Mouse (Mus musculus) hindbrain, embryonic 14.5 days (tissue): ENCODE results near the gene Ptprn2. TPM values are rescaled to one million over a fixed set of nuclear protein-coding genes. Genes with fewer than 3 reads are reported as not detected.

Source experiments
- ATAC-seq: fragments of 200-750 bp; cut with Nextera tagmentation; 2 replicates; pipeline ENCODE4 v1.8.0; 2017; ENCODE audit warnings: moderate number of reproducible peaks, mild to moderate bottlenecking, moderate TSS enrichment, moderate library complexity; ENCODE audit not compliant: low FRiP score
- DNase-seq: peaks from one replicate; pipeline ENCODE4 v3.0.0-alpha.2; 2015; ENCODE audit warnings: low spot score
- H3K27ac ChIP-seq: fragments of 300-500 bp; sonication (generic); 2 replicates; pipeline ENCODE4 v1.5.1; 2014; ENCODE audit warnings: mild to moderate bottlenecking, moderate library complexity
- H3K27me3 ChIP-seq: fragments of 300-500 bp; sonication (generic); 2 replicates; pipeline ENCODE4 v1.6.1; 2014; ENCODE audit warnings: mild to moderate bottlenecking, low read length, mixed read lengths; ENCODE audit not compliant: control insufficient read depth, insufficient read depth
- H3K36me3 ChIP-seq: fragments of 300-500 bp; sonication (generic); replicated peaks from 2 replicates; pipeline ENCODE4 v1.6.1; 2014; ENCODE audit not compliant: control insufficient read depth, insufficient read depth
- H3K4me1 ChIP-seq: fragments of 300-500 bp; sonication (generic); replicated peaks from 2 replicates; pipeline ENCODE4 v1.6.1; 2014; ENCODE audit warnings: antibody characterized with exemption, low read length, mixed read lengths; ENCODE audit not compliant: control insufficient read depth, insufficient read depth
- H3K4me2 ChIP-seq: fragments of 300-500 bp; sonication (generic); replicated peaks from 2 replicates; pipeline ENCODE4 v1.6.1; 2014; ENCODE audit warnings: mild to moderate bottlenecking, moderate library complexity
- H3K4me3 ChIP-seq: fragments of 300-500 bp; sonication (generic); replicated peaks from 2 replicates; pipeline ENCODE4 v1.5.1; 2014; ENCODE audit warnings: mild to moderate bottlenecking, low read length
- H3K9ac ChIP-seq: fragments of 300-500 bp; sonication (generic); 2 replicates; pipeline ENCODE4 v1.6.1; 2014
- H3K9me3 ChIP-seq: fragments of 300-500 bp; sonication (generic); 2 replicates; pipeline ENCODE4 v1.6.1; 2016; ENCODE audit warnings: low read length; ENCODE audit not compliant: control insufficient read depth
- WGBS: fragments of 180-500 bp; shearing (Covaris S2); extraction: QIAGEN DNeasy Blood & Tissue Kit; methylation state at CpG from one replicate; pipeline ENCODE4 v1.1.7; 2014; 5-methylcytosine and 5-hydroxymethylcytosine counted together
- polyA plus RNA-seq: library from polyadenylated mRNA; unstranded; fragments of >200 nt; fragmentation: Nextera tagmentation; extraction: Ambion mirVana; gene quantifications from 2 replicates; pipeline ENCODE4 v1.2.1, GENCODE M21; 2014

The Ptprn2 gene
- polyA plus RNA-seq, 1 experiment from 2014 or later: 17.5 TPM

- ATAC-seq: no peak
- Histone ChIP-seq H3K4me2 (no peak overlapping the region), H3K9ac (no peak overlapping the region), H3K27me3 (no peaks in the 10 kb centered on the region), H3K36me3 (no peaks in the 10 kb centered on the region), H3K27ac (peak overlapping the region; percentile 66), H3K9me3 (no peaks in the 10 kb centered on the region), H3K4me1 (peaks cover 49% of the 10 kb centered on the region), H3K4me3 (no peak overlapping the region)
- WGBS: 37% methylated on average over 7 of the region's 7 CpGs
- DNase-seq: no peak
Measured at GRCm38 (mm10) chr12:117203506-117203905, 718.0 kb downstream of the Ptprn2 start.

GRCm38 (mm10) chr12:117204905-117205304 lies 719.4 kb downstream of the Ptprn2 start:
- H3K4me2 ChIP-seq: no peak overlapping the region
- no peaks in the 10 kb centered on the region for H3K27me3 ChIP-seq
- no peaks in the 10 kb centered on the region for H3K9me3 ChIP-seq
- ATAC-seq (no peak), DNase-seq (no peak)
- peaks cover 36% of the 10 kb centered on the region for H3K4me1 ChIP-seq
- H3K4me3 ChIP-seq: no peak overlapping the region
- no peaks in the 10 kb centered on the region for H3K36me3 ChIP-seq
- H3K9ac ChIP-seq: no peak overlapping the region
- H3K27ac ChIP-seq: no peak overlapping the region

- Histone ChIP-seq H3K9me3 (no peaks in the 10 kb centered on the region), H3K4me1 (peaks cover 15% of the 10 kb centered on the region), H3K4me3 (no peak overlapping the region), H3K27me3 (no peaks in the 10 kb centered on the region), H3K36me3 (peaks cover 10% of the 10 kb centered on the region), H3K27ac (no peak overlapping the region), H3K4me2 (no peak overlapping the region), H3K9ac (no peak overlapping the region)
- ATAC-seq (no peak), DNase-seq (no peak)
- 81% methylated on average over 4 of the region's 4 CpGs for WGBS
Measured at GRCm38 (mm10) chr12:117207421-117208120, 722.1 kb downstream of the Ptprn2 start.

- ATAC-seq (no peak), DNase-seq (no peak)
- no peaks in the 10 kb centered on the region for H3K27me3 ChIP-seq
- H3K4me2 ChIP-seq: no peak overlapping the region
- peaks cover 26% of the 10 kb centered on the region for H3K36me3 ChIP-seq
- H3K4me1 ChIP-seq: no peaks in the 10 kb centered on the region; the same call in 1 of the 2 replicates
- no peak overlapping the region for H3K4me3 ChIP-seq
- no peak overlapping the region for H3K9ac ChIP-seq
- 89% methylated on average over 4 of the region's 4 CpGs for WGBS
- no peak overlapping the region for H3K27ac ChIP-seq
- no peaks in the 10 kb centered on the region for H3K9me3 ChIP-seq
Measured at GRCm38 (mm10) chr12:117210467-117210866, 724.9 kb downstream of the Ptprn2 start.

GRCm38 (mm10) chr12:117213531-117213930 lies 728.0 kb downstream of the Ptprn2 start:
- Histone ChIP-seq H3K4me1 (no peaks in the 10 kb centered on the region; the same call in 1 of the 2 replicates), H3K9ac (no peak overlapping the region), H3K27ac (no peak overlapping the region), H3K36me3 (peaks cover 36% of the 10 kb centered on the region), H3K27me3 (no peaks in the 10 kb centered on the region), H3K4me3 (no peak overlapping the region), H3K4me2 (no peak overlapping the region), H3K9me3 (no peaks in the 10 kb centered on the region)
- ATAC-seq (no peak), DNase-seq (no peak)
- 64% methylated on average over 1 of the region's 1 CpGs for WGBS

GRCm38 (mm10) chr12:117214272-117214671 lies 728.8 kb downstream of the Ptprn2 start:
- Histone ChIP-seq H3K27ac (0 out of 2 replicates have a peak overlapping the region, but pooled peaks have one; percentile 34), H3K9me3 (no peaks in the 10 kb centered on the region), H3K4me2 (no peak overlapping the region), H3K9ac (no peak overlapping the region), H3K27me3 (no peaks in the 10 kb centered on the region), H3K36me3 (peaks cover 42% of the 10 kb centered on the region), H3K4me3 (no peak overlapping the region), H3K4me1 (no peaks in the 10 kb centered on the region; the same call in 1 of the 2 replicates)
- WGBS: 74% methylated on average over 4 of the region's 4 CpGs
- no peak for ATAC-seq
- DNase-seq: no peak

- Histone ChIP-seq H3K4me2 (no peak overlapping the region), H3K9ac (no peak overlapping the region), H3K36me3 (peaks cover 42% of the 10 kb centered on the region), H3K27ac (no peak overlapping the region), H3K4me1 (no peaks in the 10 kb centered on the region; the same call in 1 of the 2 replicates), H3K27me3 (no peaks in the 10 kb centered on the region), H3K9me3 (no peaks in the 10 kb centered on the region), H3K4me3 (no peak overlapping the region)
- WGBS: 65% methylated on average over 5 of the region's 5 CpGs
- ATAC-seq (0 out of 2 replicates have a peak, but pooled peaks have one; percentile 15), DNase-seq (peak; percentile 70)
Measured at GRCm38 (mm10) chr12:117214919-117215318, 729.4 kb downstream of the Ptprn2 start.

GRCm38 (mm10) chr12:117221909-117222308 lies 736.4 kb downstream of the Ptprn2 start:
- H3K27ac ChIP-seq: no peak overlapping the region
- no peaks in the 10 kb centered on the region for H3K9me3 ChIP-seq
- ATAC-seq (no peak), DNase-seq (no peak)
- H3K36me3 ChIP-seq: peaks cover 21% of the 10 kb centered on the region
- WGBS: 73% methylated on average over 4 of the region's 4 CpGs
- H3K4me2 ChIP-seq: no peak overlapping the region
- H3K4me3 ChIP-seq: no peak overlapping the region
- no peak overlapping the region for H3K9ac ChIP-seq
- no peaks in the 10 kb centered on the region for H3K4me1 ChIP-seq
- H3K27me3 ChIP-seq: no peaks in the 10 kb centered on the region

- Histone ChIP-seq H3K9me3 (no peaks in the 10 kb centered on the region), H3K36me3 (peaks cover 17% of the 10 kb centered on the region), H3K4me1 (no peaks in the 10 kb centered on the region), H3K9ac (no peak overlapping the region), H3K27ac (no peak overlapping the region), H3K4me3 (no peak overlapping the region), H3K27me3 (no peaks in the 10 kb centered on the region), H3K4me2 (no peak overlapping the region)
- DNase-seq (no peak), ATAC-seq (no peak)
- 82% methylated on average over 1 of the region's 1 CpGs for WGBS
Measured at GRCm38 (mm10) chr12:117224036-117224435, 738.5 kb downstream of the Ptprn2 start.
